Mouse (Mus musculus): ENCODE data around the gene Ube2q1. TPM values are rescaled to one million over a fixed set of nuclear protein-coding genes. Genes with fewer than 3 reads are reported as not detected.

Ube2q1 gene
- polyA plus RNA-seq, 1 experiment from 2014 or later, result 15.8 TPM

DNA sequence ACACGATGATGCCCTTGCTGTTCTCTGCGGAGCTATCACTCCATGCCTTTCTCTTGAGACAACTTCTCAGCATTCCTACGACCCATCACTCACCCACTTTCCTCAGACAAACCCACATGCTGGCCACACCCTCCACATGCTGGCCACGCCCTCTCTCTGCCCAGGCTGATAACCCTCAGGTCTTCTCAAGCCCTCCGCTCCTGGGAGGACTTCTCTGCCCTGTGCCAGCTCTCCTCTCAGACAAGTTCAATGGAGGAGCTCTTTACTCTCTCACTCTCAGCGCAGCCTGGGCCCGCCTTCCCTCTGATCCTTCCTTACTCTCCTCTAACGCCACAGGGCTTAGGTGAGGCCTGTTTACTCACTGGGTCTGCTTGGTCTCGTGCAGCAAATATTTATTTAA is 35.2 kb downstream of the Ube2q1 start:
- H3K4me1 ChIP-seq (replicated peaks), result no peaks in the 10 kb centered on the region
- peaks cover 6% of the 10 kb centered on the region for H3K9me3 ChIP-seq
- no peaks in the 10 kb centered on the region for H3K36me3 ChIP-seq
- no peak overlapping the region for H3K27ac ChIP-seq
- WGBS, result 59% methylated on average over 9 of the region's 9 CpGs
- no peak overlapping the region for H3K9ac ChIP-seq (replicated peaks)
- no peaks in the 10 kb centered on the region for H3K27me3 ChIP-seq
- no peak for ATAC-seq
- no peak overlapping the region for H3K4me2 ChIP-seq (replicated peaks)
- H3K4me3 ChIP-seq (replicated peaks), result no peak overlapping the region

DNA sequence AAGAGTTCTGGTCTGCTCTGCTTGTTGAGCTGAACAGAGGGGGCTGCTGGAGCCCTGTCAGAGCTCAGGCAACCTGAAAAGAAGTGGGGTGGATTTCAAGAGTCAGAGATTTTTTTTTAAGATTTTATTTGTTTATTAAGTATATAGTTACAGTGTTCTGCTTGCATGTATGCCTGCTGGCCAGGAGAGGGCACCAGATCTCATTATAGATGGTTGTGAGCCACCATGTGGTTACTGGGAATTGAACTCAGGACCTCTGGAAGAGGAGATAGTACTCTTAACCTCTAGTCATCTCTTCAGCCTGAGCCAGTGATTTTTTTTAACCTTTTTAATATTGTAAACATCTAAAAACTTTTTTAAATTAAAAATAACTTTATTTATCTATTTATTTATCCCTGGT is 37.4 kb downstream of the Ube2q1 start:
- no peaks in the 10 kb centered on the region for H3K4me1 ChIP-seq (replicated peaks)
- no peaks in the 10 kb centered on the region for H3K36me3 ChIP-seq
- ATAC-seq, result no peak
- H3K27me3 ChIP-seq, result no peaks in the 10 kb centered on the region; the same call in 1 of the 2 replicates
- no peak overlapping the region for H3K9ac ChIP-seq (replicated peaks)
- no peak overlapping the region for H3K4me2 ChIP-seq (replicated peaks)
- peaks cover 6% of the 10 kb centered on the region for H3K9me3 ChIP-seq
- H3K4me3 ChIP-seq (replicated peaks), result no peak overlapping the region
- H3K27ac ChIP-seq, result no peak overlapping the region

- no peaks in the 10 kb centered on the region for H3K36me3 ChIP-seq
- no peak overlapping the region for H3K27ac ChIP-seq
- no peaks in the 10 kb centered on the region; the same call in 1 of the 2 replicates for H3K27me3 ChIP-seq
- H3K9ac ChIP-seq (replicated peaks), result no peak overlapping the region
- ATAC-seq, result no peak
- 75% methylated on average over 3 of the region's 3 CpGs for WGBS
- no peak overlapping the region for H3K4me2 ChIP-seq (replicated peaks)
- no peaks in the 10 kb centered on the region for H3K4me1 ChIP-seq (replicated peaks)
- H3K9me3 ChIP-seq, result peaks cover 4% of the 10 kb centered on the region
- no peak overlapping the region for H3K4me3 ChIP-seq (replicated peaks)
These were observed 38.8 kb downstream of the Ube2q1 start for GRCm38 (mm10) chr3:89812166-89812565.

- Histone ChIP-seq H3K36me3 (no peaks in the 10 kb centered on the region), H3K9me3 (peaks cover 4% of the 10 kb centered on the region), H3K27ac (no peak overlapping the region), H3K4me3 (replicated peaks) (no peak overlapping the region), H3K27me3 (no peaks in the 10 kb centered on the region; the same call in 1 of the 2 replicates), H3K4me1 (replicated peaks) (no peaks in the 10 kb centered on the region), H3K4me2 (replicated peaks) (no peak overlapping the region), H3K9ac (replicated peaks) (no peak overlapping the region)
- WGBS, result 74% methylated on average over 7 of the region's 7 CpGs
- ATAC-seq, result no peak
These were observed 40.6 kb downstream of the Ube2q1 start for GRCm38 (mm10) chr3:89814051-89814450.

GRCm38 (mm10) chr3:89817056-89817455 is 43.6 kb downstream of the Ube2q1 start:
- H3K4me3 ChIP-seq (replicated peaks), result no peak overlapping the region
- ATAC-seq, result no peak
- H3K27me3 ChIP-seq, result no peaks in the 10 kb centered on the region; the same call in 1 of the 2 replicates
- H3K4me2 ChIP-seq (replicated peaks), result no peak overlapping the region
- H3K27ac ChIP-seq, result no peak overlapping the region
- no peaks in the 10 kb centered on the region for H3K4me1 ChIP-seq (replicated peaks)
- no peak overlapping the region for H3K9ac ChIP-seq (replicated peaks)
- H3K36me3 ChIP-seq, result no peaks in the 10 kb centered on the region
- 71% methylated on average over 4 of the region's 4 CpGs for WGBS
- H3K9me3 ChIP-seq, result no peaks in the 10 kb centered on the region

DNA sequence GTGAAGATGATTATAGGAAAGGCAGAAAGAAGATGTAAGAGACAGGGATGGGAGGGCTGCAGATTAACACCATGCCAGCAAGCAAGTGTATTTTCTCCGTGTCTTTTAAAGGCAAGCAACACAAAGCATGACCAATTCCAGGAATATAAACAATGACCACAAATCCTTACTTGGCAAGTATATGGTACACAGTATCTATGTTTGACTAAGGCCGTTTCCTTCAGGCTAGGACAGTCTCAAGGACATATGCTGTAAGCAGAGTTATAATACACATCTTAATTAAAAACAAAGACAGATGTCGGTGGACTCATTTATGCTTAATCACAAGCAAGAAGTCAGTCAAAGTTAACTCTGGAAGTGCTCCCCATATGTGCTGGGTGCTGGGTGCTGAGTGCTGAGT is 45.2 kb downstream of the Ube2q1 start:
- 74% methylated on average over 3 of the region's 3 CpGs for WGBS
- H3K36me3 ChIP-seq, result no peaks in the 10 kb centered on the region
- H3K9me3 ChIP-seq, result no peaks in the 10 kb centered on the region
- no peak for ATAC-seq
- H3K4me2 ChIP-seq (replicated peaks), result no peak overlapping the region
- H3K27me3 ChIP-seq, result no peaks in the 10 kb centered on the region; the same call in 1 of the 2 replicates
- no peaks in the 10 kb centered on the region for H3K4me1 ChIP-seq (replicated peaks)
- no peak overlapping the region for H3K9ac ChIP-seq (replicated peaks)
- H3K27ac ChIP-seq, result no peak overlapping the region
- H3K4me3 ChIP-seq (replicated peaks), result no peak overlapping the region

GRCm38 (mm10) chr3:89819897-89820296 is 46.5 kb downstream of the Ube2q1 start:
- WGBS, result 83% methylated on average over 7 of the region's 7 CpGs
- no peak for ATAC-seq

GRCm38 (mm10) chr3:89820311-89821095 is 47.1 kb downstream of the Ube2q1 start:
- Histone ChIP-seq H3K27me3 (no peaks in the 10 kb centered on the region), H3K4me2 (replicated peaks) (no peak overlapping the region), H3K4me1 (replicated peaks) (no peaks in the 10 kb centered on the region), H3K4me3 (replicated peaks) (no peak overlapping the region), H3K36me3 (no peaks in the 10 kb centered on the region), H3K9me3 (no peaks in the 10 kb centered on the region), H3K9ac (replicated peaks) (no peak overlapping the region), H3K27ac (no peak overlapping the region)
- 87% methylated on average over 12 of the region's 12 CpGs for WGBS
- ATAC-seq, result no peak

More at GRCm38 (mm10) chr3:89819897-89820296, 46.5 kb downstream of the Ube2q1 start:
- no peaks in the 10 kb centered on the region for H3K4me1 ChIP-seq (replicated peaks)
- no peaks in the 10 kb centered on the region for H3K36me3 ChIP-seq
- H3K4me3 ChIP-seq (replicated peaks), result no peak overlapping the region
- H3K9ac ChIP-seq (replicated peaks), result no peak overlapping the region
- H3K9me3 ChIP-seq, result no peaks in the 10 kb centered on the region
- no peak overlapping the region for H3K27ac ChIP-seq
- H3K27me3 ChIP-seq, result no peaks in the 10 kb centered on the region; the same call in 1 of the 2 replicates
- no peak overlapping the region for H3K4me2 ChIP-seq (replicated peaks)

DNA sequence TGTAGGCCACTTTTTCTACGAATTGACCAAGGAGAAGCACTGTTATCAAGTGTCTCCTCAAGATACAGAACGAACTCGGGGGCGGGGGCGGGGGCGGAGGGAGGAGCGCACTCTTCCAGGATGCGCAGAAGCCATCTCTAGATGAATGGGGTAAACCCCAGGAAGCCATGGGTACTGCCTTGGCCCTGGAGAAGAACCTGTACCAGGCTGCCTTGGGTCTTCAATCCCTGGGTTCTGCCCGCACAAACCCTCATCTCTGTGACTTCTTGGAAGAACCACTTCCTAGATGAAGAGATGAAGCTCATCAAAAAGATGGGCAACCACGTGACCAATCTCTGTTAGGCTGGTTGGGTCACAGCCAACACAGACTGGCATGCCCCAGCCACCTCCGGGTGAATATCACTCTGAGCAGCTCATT is 47.7 kb downstream of the Ube2q1 start:
- Histone ChIP-seq H3K4me2 (replicated peaks) (no peak overlapping the region), H3K27ac (no peak overlapping the region), H3K4me3 (replicated peaks) (no peak overlapping the region), H3K27me3 (no peaks in the 10 kb centered on the region), H3K9me3 (no peaks in the 10 kb centered on the region), H3K9ac (replicated peaks) (no peak overlapping the region), H3K36me3 (no peaks in the 10 kb centered on the region), H3K4me1 (replicated peaks) (no peaks in the 10 kb centered on the region)
- WGBS, result 87% methylated on average over 11 of the region's 11 CpGs
- ATAC-seq, result no peak

DNA sequence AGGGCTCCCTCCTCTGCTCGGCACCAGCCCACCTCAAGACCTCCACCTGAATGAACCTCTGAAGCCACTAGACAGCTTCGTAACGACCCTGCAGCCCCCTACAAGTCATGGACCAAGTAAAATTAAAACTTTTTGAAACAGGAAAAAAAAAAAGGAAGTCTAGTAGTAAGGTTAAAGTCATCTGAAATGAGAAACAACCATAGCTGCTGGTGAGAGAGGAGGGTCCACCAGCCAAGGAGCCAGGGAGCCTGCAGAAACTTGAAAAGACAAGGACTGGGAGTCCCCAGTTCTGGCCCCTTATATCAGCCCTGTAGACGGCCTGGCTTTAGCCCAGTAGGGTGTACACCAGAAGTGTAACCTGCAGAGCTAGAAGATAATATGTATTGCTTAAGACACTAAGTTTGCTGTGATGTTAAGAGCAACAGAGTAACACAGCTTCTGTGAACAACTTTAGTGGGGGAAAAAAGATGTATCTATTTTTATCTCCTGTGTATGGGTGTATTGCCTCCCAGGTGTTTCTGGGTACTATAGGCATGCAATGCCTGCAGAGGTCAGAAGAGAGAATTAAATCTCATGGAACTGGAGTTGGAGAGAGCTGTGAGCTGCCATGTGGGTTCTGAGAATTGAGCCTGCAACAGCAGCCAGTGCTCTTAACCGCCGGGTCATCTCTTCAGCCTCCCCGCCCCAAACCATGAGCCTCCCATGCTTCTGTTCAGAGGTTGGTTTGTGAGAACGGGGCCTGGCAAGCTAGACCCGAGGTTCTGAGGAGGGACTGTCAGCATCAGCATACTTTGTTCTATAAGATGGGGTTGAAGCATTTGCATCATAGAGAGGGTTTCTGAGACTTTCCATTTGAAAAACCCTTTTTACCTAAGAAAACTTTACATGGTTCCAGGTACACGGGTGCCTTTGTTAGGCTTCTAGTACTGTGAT is 48.4 kb downstream of the Ube2q1 start:
- H3K9ac ChIP-seq (replicated peaks), result no peak overlapping the region
- no peaks in the 10 kb centered on the region for H3K27me3 ChIP-seq
- H3K4me3 ChIP-seq (replicated peaks), result no peak overlapping the region
- ATAC-seq, result no peak
- no peak overlapping the region for H3K27ac ChIP-seq
- no peaks in the 10 kb centered on the region for H3K9me3 ChIP-seq
- H3K4me1 ChIP-seq (replicated peaks), result no peaks in the 10 kb centered on the region
- no peaks in the 10 kb centered on the region for H3K36me3 ChIP-seq
- 73% methylated on average over 10 of the region's 10 CpGs for WGBS
- no peak overlapping the region for H3K4me2 ChIP-seq (replicated peaks)

- Histone ChIP-seq H3K4me2 (replicated peaks) (no peak overlapping the region), H3K9ac (replicated peaks) (no peak overlapping the region), H3K27me3 (peaks cover 6% of the 10 kb centered on the region), H3K4me3 (replicated peaks) (no peak overlapping the region), H3K4me1 (replicated peaks) (no peaks in the 10 kb centered on the region), H3K9me3 (no peaks in the 10 kb centered on the region), H3K27ac (no peak overlapping the region), H3K36me3 (no peaks in the 10 kb centered on the region)
- ATAC-seq, result no peak
- 60% methylated on average over 2 of the region's 2 CpGs for WGBS
These were observed 50.2 kb downstream of the Ube2q1 start for GRCm38 (mm10) chr3:89823594-89823993.

GRCm38 (mm10) chr3:89826295-89826694 is 52.9 kb downstream of the Ube2q1 start:
- H3K27ac ChIP-seq, result no peak overlapping the region
- no peak overlapping the region for H3K4me2 ChIP-seq (replicated peaks)
- H3K9me3 ChIP-seq, result no peaks in the 10 kb centered on the region
- peaks cover 5% of the 10 kb centered on the region for H3K4me1 ChIP-seq (replicated peaks)
- WGBS, result 64% methylated on average over 3 of the region's 3 CpGs
- peaks cover 33% of the 10 kb centered on the region for H3K27me3 ChIP-seq
- no peaks in the 10 kb centered on the region for H3K36me3 ChIP-seq
- no peak for ATAC-seq
- H3K9ac ChIP-seq (replicated peaks), result no peak overlapping the region
- no peak overlapping the region for H3K4me3 ChIP-seq (replicated peaks)
